Mouse (Mus musculus) right cerebral cortex, postnatal 36 days (tissue): Measurements from ENCODE around the gene Syt6.
"Not testable (repeated sequence)": the region's sequence is repeated elsewhere in the genome, so short reads cannot be mapped to it uniquely, and the experiment has no call there.

Experiments used
- DNase-seq, 2 experiments: peaks; one replicate each; pipeline ENCODE4 v3.0.0; 2022; ENCODE audit warnings: low spot score in 2 of 2, mixed read lengths in 1 of 2

Syt6 gene

GRCm38 (mm10) chr3:103601011-103601410, 26.0 kb downstream of the Syt6 start:
- peak; percentile 56 to 71 for DNase-seq

- no peak for DNase-seq
Observed at GRCm38 (mm10) chr3:103601561-103601960, 26.5 kb downstream of the Syt6 start.

- DNase-seq, result peak; percentile 21 to 36
Observed at GRCm38 (mm10) chr3:103606045-103606597, 31.1 kb downstream of the Syt6 start.

GRCm38 (mm10) chr3:103606660-103607595, 31.9 kb downstream of the Syt6 start:
- DNase-seq, result no peak

- DNase-seq, result no peak
Observed at GRCm38 (mm10) chr3:103610231-103610630, 35.2 kb downstream of the Syt6 start.

- peak; percentile 36 to 37 for DNase-seq
Observed at GRCm38 (mm10) chr3:103612636-103613355, 37.8 kb downstream of the Syt6 start.

- no peak for DNase-seq
Observed at GRCm38 (mm10) chr3:103615621-103616020, 40.6 kb downstream of the Syt6 start.

GRCm38 (mm10) chr3:103616981-103617380, 42.0 kb downstream of the Syt6 start:
- DNase-seq, result no peak

- DNase-seq, result no peak
Observed at GRCm38 (mm10) chr3:103620101-103620500, 45.1 kb downstream of the Syt6 start.

- DNase-seq, result no peak
Observed at GRCm38 (mm10) chr3:103623893-103624470, 49.0 kb downstream of the Syt6 start.

- no peak for DNase-seq
Observed at GRCm38 (mm10) chr3:103624591-103625051, 49.6 kb downstream of the Syt6 start.

- DNase-seq, result no peak
Observed at GRCm38 (mm10) chr3:103625169-103625568, 50.1 kb downstream of the Syt6 start.

GRCm38 (mm10) chr3:103626481-103626880, 51.5 kb downstream of the Syt6 start:
- no peak for DNase-seq

GRCm38 (mm10) chr3:103627661-103628060, 52.6 kb downstream of the Syt6 start:
- no peak for DNase-seq

GRCm38 (mm10) chr3:103633124-103633523, 58.1 kb downstream of the Syt6 start:
- no peak for DNase-seq

- DNase-seq, result no peak
Observed at GRCm38 (mm10) chr3:103633831-103634230, 58.8 kb downstream of the Syt6 start.

- no peak for DNase-seq
Observed at GRCm38 (mm10) chr3:103634256-103634655, 59.2 kb downstream of the Syt6 start.

- DNase-seq, result no peak
Observed at GRCm38 (mm10) chr3:103637641-103638040, 62.6 kb downstream of the Syt6 start.

- no peak for DNase-seq
Observed at GRCm38 (mm10) chr3:103640226-103640803, 65.3 kb downstream of the Syt6 start.

- no peak for DNase-seq
Observed at GRCm38 (mm10) chr3:103641301-103641700, 66.3 kb downstream of the Syt6 start.

GRCm38 (mm10) chr3:103645968-103646367, 70.9 kb downstream of the Syt6 start, which contains the start of gene Atg4a-ps:
Gene Atg4a-ps, minus strand, starts transcription at chr3:103646068.
- DNase-seq, result not testable (repeated sequence)
